Mouse (Mus musculus) lung, postnatal 0 days (tissue): ENCODE results near the gene Slc15a5.

Experiments
- CTCF ChIP-seq: IDR thresholded peaks from 2 replicates; pipeline ENCODE4 v1.5.1; 2016; ENCODE audit warnings: antibody characterized with exemption, mild to moderate bottlenecking
- EP300 ChIP-seq: IDR thresholded peaks from 2 replicates; pipeline ENCODE4 v1.6.1; 2016; ENCODE audit warnings: antibody characterized with exemption, mild to moderate bottlenecking, control low read depth

DNA sequence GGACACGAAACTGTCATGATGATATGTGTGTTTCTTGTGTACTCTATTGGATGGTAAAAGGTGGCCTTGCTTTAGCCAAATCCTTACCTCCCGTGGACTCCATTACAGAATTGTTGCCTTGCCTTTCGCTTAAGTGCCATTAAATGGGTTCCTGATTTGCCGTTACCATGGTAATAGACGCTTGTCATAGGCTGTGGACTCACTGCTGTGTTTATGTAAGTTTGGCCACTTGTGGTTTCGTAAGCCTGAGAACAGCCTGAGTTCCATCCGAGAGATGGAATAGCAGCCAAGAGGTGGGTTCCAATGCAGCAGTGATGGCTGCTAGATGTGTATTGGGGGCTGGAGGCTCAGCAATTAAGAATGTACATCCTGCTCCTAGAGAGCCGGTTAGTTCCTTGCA lies 99.3 kb downstream of the Slc15a5 start:
- TF ChIP-seq CTCF = no peak
- TF ChIP-seq EP300 = no peak
